Mouse (Mus musculus) midbrain, postnatal 0 days (tissue): ENCODE data around the gene Plekhd1. TPM values are rescaled to one million over a fixed set of nuclear protein-coding genes. Genes with fewer than 3 reads are reported as not detected.

Source experiments
- ATAC-seq: fragments of 200-750 bp; cut with Nextera tagmentation; 2 replicates; pipeline ENCODE4 v1.8.0; 2017; ENCODE audit warnings: moderate number of reproducible peaks, mild to moderate bottlenecking, moderate TSS enrichment, moderate library complexity; ENCODE audit not compliant: low FRiP score
- DNase-seq: peaks from one replicate; pipeline ENCODE4 v3.0.0-alpha.2; 2015; ENCODE audit warnings: low spot score
- H3K27ac ChIP-seq: fragments of 300-500 bp; sonication (generic); 2 replicates; pipeline ENCODE4 v1.5.1; 2014; ENCODE audit warnings: low read depth, mild to moderate bottlenecking, low read length, mixed read lengths
- H3K27me3 ChIP-seq: fragments of 300-500 bp; sonication (generic); 2 replicates; pipeline ENCODE4 v1.6.1; 2014; ENCODE audit warnings: low read length, control low read depth, mixed read lengths; ENCODE audit not compliant: insufficient read depth
- H3K36me3 ChIP-seq: fragments of 300-500 bp; sonication (generic); 2 replicates; pipeline ENCODE4 v1.6.1; 2014; ENCODE audit warnings: low read length, control low read depth, mixed read lengths; ENCODE audit not compliant: insufficient read depth
- H3K4me1 ChIP-seq: fragments of 300-500 bp; sonication (generic); 2 replicates; pipeline ENCODE4 v1.6.1; 2014; ENCODE audit warnings: mild to moderate bottlenecking, control low read depth, antibody characterized with exemption, low read length, mixed read lengths; ENCODE audit not compliant: insufficient read depth
- H3K4me2 ChIP-seq: fragments of 300-500 bp; sonication (generic); 2 replicates; pipeline ENCODE4 v1.6.1; 2014; ENCODE audit warnings: low read depth, mild to moderate bottlenecking, low read length, mixed read lengths; ENCODE audit not compliant: poor library complexity, severe bottlenecking
- H3K4me3 ChIP-seq: fragments of 300-500 bp; sonication (generic); 2 replicates; pipeline ENCODE4 v1.5.1; 2014; ENCODE audit warnings: low read depth, mild to moderate bottlenecking, low read length, moderate library complexity
- H3K9ac ChIP-seq: fragments of 300-500 bp; sonication (generic); replicated peaks from 2 replicates; pipeline ENCODE4 v1.6.1; 2014; ENCODE audit warnings: mild to moderate bottlenecking, low read length, moderate library complexity, mixed read lengths; ENCODE audit not compliant: poor library complexity, severe bottlenecking
- H3K9me3 ChIP-seq: fragments of 300-500 bp; sonication (generic); 2 replicates; pipeline ENCODE4 v1.6.1; 2016; ENCODE audit warnings: low read length, control low read depth
- CTCF ChIP-seq: IDR thresholded peaks from 2 replicates; pipeline ENCODE4 v1.5.1; 2016; ENCODE audit warnings: antibody characterized with exemption, mild to moderate bottlenecking
- WGBS: fragments of 180-500 bp; shearing (Covaris S2); extraction: QIAGEN DNeasy Blood & Tissue Kit; methylation state at CpG from one replicate; pipeline ENCODE4 v1.1.7; 2014; 5-methylcytosine and 5-hydroxymethylcytosine counted together
- polyA plus RNA-seq: library from polyadenylated mRNA; unstranded; fragments of >200 nt; fragmentation: Nextera tagmentation; extraction: Ambion mirVana; gene quantifications from 2 replicates; pipeline ENCODE4 v1.2.1, GENCODE M21; 2015
- total RNA-seq: library from RNA; depleted of rRNA; stranded (reverse); fragments of >200 nt; gene quantifications from 2 replicates; pipeline ENCODE4 v1.2.3, GENCODE M21; 2014

The Plekhd1 gene
- total and polyA plus RNA-seq, 2 experiments from 2014 or later: 2.9 to 4.9 TPM

GRCm38 (mm10) chr12:80734526-80735470 lies 42.4 kb downstream of the Plekhd1 start:
- H3K27ac ChIP-seq: no peak overlapping the region
- DNase-seq: no peak
- H3K36me3 ChIP-seq: no peaks in the 10 kb centered on the region
- ATAC-seq: no peak
- no peaks in the 10 kb centered on the region for H3K27me3 ChIP-seq
- no peak overlapping the region for H3K4me3 ChIP-seq
- H3K4me1 ChIP-seq: peaks cover 17% of the 10 kb centered on the region
- no peak overlapping the region for H3K9ac ChIP-seq
- WGBS: 65% methylated on average over 13 of the region's 13 CpGs
- no peak overlapping the region for H3K4me2 ChIP-seq
- H3K9me3 ChIP-seq: no peaks in the 10 kb centered on the region
- TF ChIP-seq CTCF: no peak

- Histone ChIP-seq H3K4me3 (no peak overlapping the region), H3K4me1 (peaks cover 17% of the 10 kb centered on the region), H3K9me3 (no peaks in the 10 kb centered on the region), H3K9ac (peak overlapping the region; percentile 24; the same call in 1 of the 2 replicates), H3K4me2 (peak overlapping the region; percentile 7; the same call in 1 of the 2 replicates), H3K36me3 (no peaks in the 10 kb centered on the region), H3K27ac (peak overlapping the region; percentile 94), H3K27me3 (no peaks in the 10 kb centered on the region)
- WGBS: 5% methylated on average over 13 of the region's 13 CpGs
- TF ChIP-seq CTCF: no peak
- ATAC-seq (peak; percentile 83), DNase-seq (peak; percentile 95)
These were observed 44.3 kb downstream of the Plekhd1 start for GRCm38 (mm10) chr12:80736464-80737282.

GRCm38 (mm10) chr12:80737283-80737600 lies 44.9 kb downstream of the Plekhd1 start:
- H3K9me3 ChIP-seq: no peaks in the 10 kb centered on the region
- H3K9ac ChIP-seq: no peak overlapping the region
- H3K4me3 ChIP-seq: no peak overlapping the region
- no peak for TF ChIP-seq CTCF
- H3K36me3 ChIP-seq: no peaks in the 10 kb centered on the region
- peaks cover 17% of the 10 kb centered on the region for H3K4me1 ChIP-seq
- no peak for ATAC-seq
- WGBS: 50% methylated on average over 5 of the region's 5 CpGs
- peak overlapping the region; percentile 94 for H3K27ac ChIP-seq
- no peak for DNase-seq
- no peaks in the 10 kb centered on the region for H3K27me3 ChIP-seq
- peak overlapping the region; percentile 7; the same call in 1 of the 2 replicates for H3K4me2 ChIP-seq

GRCm38 (mm10) chr12:80739482-80739881 lies 47.1 kb downstream of the Plekhd1 start:
- no peak overlapping the region for H3K27ac ChIP-seq
- DNase-seq (no peak), ATAC-seq (no peak)
- no peak overlapping the region for H3K4me3 ChIP-seq
- no peaks in the 10 kb centered on the region for H3K36me3 ChIP-seq
- H3K4me2 ChIP-seq: no peak overlapping the region
- H3K4me1 ChIP-seq: peaks cover 17% of the 10 kb centered on the region
- H3K27me3 ChIP-seq: no peaks in the 10 kb centered on the region
- no peak overlapping the region for H3K9ac ChIP-seq
- H3K9me3 ChIP-seq: no peaks in the 10 kb centered on the region
- 44% methylated on average over 9 of the region's 9 CpGs for WGBS
- peak; percentile 64 for TF ChIP-seq CTCF

GRCm38 (mm10) chr12:80744614-80745013 lies 52.2 kb downstream of the Plekhd1 start:
- H3K4me3 ChIP-seq: no peak overlapping the region
- no peak overlapping the region for H3K4me2 ChIP-seq
- no peak overlapping the region for H3K27ac ChIP-seq
- no peak for ATAC-seq
- H3K4me1 ChIP-seq: no peaks in the 10 kb centered on the region; the same call in 1 of the 2 replicates
- 93% methylated on average over 1 of the region's 1 CpGs for WGBS
- H3K9ac ChIP-seq: no peak overlapping the region
- DNase-seq: no peak
- no peak for TF ChIP-seq CTCF
- no peaks in the 10 kb centered on the region for H3K27me3 ChIP-seq
- no peaks in the 10 kb centered on the region for H3K36me3 ChIP-seq
- no peaks in the 10 kb centered on the region for H3K9me3 ChIP-seq
